Mouse (Mus musculus): ENCODE data around the gene Hsd3b1.
"Not testable (repeated sequence)": the region's sequence is repeated elsewhere in the genome, so short reads cannot be mapped to it uniquely, and the experiment has no call there.

The Hsd3b1 gene

GRCm38 (mm10) chr3:98859576-98859975 is at the start of gene Hsd3b1:
TSS of gene Hsd3b1 (minus strand) at chr3:98859794.
- DNase-seq (ENCODE audit: low spot score), result no peak

- no peak for DNase-seq (ENCODE audit: low spot score)
These were observed 38.0 kb upstream of the Hsd3b1 start for GRCm38 (mm10) chr3:98897606-98898005.

DNA sequence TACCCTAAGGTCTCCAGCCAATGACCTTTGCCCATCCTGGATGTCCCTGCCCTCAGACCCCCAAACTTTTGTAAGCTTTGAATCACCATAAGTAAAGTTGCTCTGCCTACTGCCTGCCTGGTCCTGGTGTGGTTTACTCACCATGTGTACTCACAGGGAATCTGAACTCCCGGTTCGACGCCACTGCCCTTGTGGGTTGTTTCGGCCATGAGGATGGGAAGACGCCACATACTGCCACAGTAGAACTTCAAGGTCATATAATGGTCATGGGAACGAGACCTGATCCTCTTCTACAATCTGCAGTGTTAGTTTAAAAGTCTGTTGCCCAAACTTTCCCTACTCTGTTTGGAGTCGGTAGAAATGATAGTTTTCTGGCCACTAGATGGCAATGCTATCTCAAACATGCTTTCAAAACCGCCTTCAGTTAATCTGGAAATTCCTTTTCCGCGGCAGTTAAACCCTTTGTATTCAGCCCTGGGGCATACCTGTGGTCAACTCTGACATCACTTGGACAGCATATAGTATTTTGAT is 35.5 kb upstream of the Hsd3b1 start:
- DNase-seq (ENCODE audit: low spot score), result no peak

DNA sequence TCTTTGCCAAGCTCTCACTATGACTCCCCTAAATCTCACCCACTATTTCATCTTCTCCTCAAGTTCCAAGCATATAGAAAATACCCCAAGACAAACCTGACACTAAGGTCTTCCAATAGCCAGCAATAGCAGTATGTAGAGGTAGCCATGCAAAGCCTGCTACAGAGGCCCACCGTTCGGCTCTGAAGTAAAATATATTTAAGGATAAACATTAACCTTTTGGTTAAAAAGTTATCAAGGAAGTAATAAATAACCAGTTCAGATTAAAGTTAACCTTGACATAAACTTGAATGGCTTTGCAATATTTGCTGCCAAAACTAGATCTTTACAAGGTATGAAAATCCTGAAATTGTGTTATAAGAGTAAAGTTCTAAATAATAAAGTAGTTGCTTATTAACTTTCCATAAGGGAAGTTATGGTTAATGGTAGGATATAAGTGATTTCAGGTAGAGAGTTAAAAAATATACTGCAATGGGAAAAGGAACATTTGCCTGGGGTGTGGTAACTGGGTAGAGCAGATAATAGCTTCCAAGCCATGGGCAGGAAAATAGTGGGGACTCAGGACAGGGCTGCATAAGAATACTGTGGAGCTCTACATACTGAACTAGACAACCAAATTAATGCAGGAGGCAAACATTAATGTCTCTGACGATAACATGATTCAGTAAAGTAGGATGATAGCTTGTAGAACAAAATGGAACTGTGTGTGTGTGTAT is 33.6 kb upstream of the Hsd3b1 start, which contains the start of gene Hao2:
Hao2 (minus strand) TSS at position 183 of the 716 bp plus-strand sequence.
- DNase-seq (ENCODE audit: low spot score), result no peak

DNA sequence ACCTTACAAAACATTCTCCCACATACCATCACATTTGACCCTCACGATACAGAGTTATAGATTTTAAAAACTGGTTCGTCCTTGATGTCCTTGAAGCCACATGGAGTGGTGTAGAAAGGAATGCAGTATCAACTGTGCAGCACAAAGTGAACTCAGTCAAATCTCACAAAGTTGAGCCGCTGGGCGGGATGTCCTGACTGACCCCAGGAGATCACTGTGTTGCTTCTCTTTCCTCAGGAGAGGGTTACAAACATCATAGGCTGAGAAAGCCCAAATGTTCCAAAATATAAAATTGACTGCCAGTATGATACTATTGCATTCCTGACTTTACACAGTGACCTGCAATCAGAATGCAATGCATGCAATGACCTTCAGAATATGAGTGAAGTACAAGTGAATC is 30.8 kb upstream of the Hsd3b1 start:
- DNase-seq (ENCODE audit: low spot score), result no peak

GRCm38 (mm10) chr3:98888206-98888605 is 28.6 kb upstream of the Hsd3b1 start:
- no peak for DNase-seq (ENCODE audit: low spot score)

- DNase-seq (ENCODE audit: low spot score), result no peak
These were observed 21.2 kb upstream of the Hsd3b1 start for GRCm38 (mm10) chr3:98880831-98881230.

GRCm38 (mm10) chr3:98880216-98880615 is 20.6 kb upstream of the Hsd3b1 start:
- no peak for DNase-seq (ENCODE audit: low spot score)

- DNase-seq (ENCODE audit: low spot score), result no peak
These were observed 8.6 kb upstream of the Hsd3b1 start for GRCm38 (mm10) chr3:98868219-98868618.

GRCm38 (mm10) chr3:98862800-98863199 is 3.2 kb upstream of the Hsd3b1 start:
- DNase-seq (ENCODE audit: low spot score), result no peak

DNA sequence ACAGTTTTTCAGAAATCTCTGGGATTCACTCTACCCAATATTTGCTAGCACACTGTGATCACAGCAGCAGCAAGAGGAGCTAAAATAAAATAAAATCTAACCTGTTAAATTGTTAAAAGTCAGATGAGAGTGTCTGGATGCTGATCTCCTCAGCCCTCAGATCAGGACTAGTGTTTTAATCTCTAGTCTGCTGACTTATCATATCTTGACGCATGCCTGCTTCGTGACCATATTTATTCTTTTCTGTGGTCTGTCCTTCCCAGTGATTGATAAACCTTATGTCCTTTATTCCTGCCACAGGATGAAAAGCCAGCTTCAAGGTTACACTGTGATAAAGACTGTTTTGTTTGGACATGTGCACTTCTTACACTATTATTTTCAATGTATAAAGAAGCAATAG is 1.5 kb downstream of the Hsd3b1 start:
- DNase-seq (ENCODE audit: low spot score), result no peak

DNA sequence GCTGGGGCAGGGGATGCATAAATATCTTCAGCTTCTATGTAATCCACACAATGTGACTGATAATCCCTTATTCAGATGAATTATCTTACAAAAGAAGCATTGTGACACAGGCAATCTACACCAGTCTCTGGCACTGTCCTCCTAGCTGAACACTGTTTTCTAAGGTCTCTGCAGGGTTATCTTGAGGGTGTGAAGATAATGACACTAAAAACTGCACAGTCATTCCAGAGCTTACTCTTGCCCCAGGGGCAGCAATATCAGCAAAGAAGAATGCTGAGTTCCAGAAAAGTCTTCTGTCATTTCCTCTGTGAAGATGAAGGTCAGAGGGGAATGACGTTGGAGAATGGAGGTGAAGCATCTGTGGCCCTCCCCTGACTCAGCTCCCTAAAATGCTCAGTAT is 2.7 kb downstream of the Hsd3b1 start:
- DNase-seq (ENCODE audit: low spot score), result no peak

DNA sequence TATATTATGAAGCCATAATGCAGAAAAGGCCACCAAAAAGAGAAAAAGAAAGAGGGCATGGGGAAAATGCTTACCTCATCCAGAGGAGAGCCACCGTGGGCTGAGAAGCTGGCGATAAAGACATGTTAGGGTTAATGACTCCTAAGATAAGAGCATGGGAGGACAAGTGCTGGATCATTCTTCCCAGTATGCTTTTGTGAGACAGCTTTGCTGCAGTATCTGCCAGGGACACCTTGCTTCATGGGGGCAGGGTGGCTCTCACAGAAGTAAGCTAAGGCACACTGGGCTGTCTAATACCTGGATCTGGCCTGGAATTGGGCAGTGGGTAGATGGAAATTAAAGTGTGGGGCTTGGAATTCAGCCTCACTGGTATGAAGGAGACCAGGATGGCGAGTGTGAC is 4.4 kb downstream of the Hsd3b1 start:
- DNase-seq (ENCODE audit: low spot score), result no peak

GRCm38 (mm10) chr3:98853685-98854084 is 5.9 kb downstream of the Hsd3b1 start:
- no peak for DNase-seq (ENCODE audit: low spot score)

- no peak for DNase-seq (ENCODE audit: low spot score)
These were observed 6.5 kb downstream of the Hsd3b1 start for GRCm38 (mm10) chr3:98853051-98853450.

GRCm38 (mm10) chr3:98852631-98853030 is 7.0 kb downstream of the Hsd3b1 start:
- no peak for DNase-seq (ENCODE audit: low spot score)

DNA sequence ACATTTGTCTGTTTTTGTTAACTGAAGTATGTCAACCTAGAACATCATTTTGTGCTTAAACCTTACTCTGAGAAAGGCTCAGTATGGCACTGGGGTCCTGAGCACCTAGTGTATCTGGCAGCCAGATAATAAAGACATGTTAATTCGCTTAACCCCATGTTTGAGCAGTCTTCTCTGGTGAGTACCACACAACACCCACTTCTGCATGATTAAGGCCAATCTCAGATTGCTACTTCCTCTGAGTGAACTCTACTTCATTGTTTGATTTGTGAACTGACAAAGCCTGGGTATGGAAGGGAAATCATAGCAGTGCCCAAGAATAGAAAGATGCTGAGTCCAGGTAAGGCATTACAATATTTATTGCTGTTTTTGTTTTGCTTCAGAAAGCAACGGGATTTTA is 7.7 kb downstream of the Hsd3b1 start:
- DNase-seq (ENCODE audit: low spot score), result no peak

GRCm38 (mm10) chr3:98850262-98850661 is 9.3 kb downstream of the Hsd3b1 start:
- no peak for DNase-seq (ENCODE audit: low spot score)

DNA sequence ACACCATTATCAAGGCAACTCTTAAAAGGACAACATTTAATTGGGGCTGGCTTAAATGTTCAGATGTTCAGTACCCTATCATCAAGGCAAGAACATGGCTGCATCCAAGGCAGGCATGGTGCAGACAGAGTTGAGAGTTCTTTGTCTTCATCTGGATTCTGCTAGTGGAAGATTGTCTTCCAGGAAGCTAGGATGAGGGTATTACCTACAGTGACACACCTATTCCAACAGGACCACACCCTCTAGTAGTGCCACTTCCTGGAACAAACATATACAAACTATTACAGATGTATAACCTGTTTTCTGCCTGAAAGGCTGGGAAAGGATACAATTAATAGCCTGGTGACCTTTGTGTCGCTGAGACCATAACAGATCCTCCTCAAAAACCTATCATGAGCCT is 10.7 kb downstream of the Hsd3b1 start:
- no peak for DNase-seq (ENCODE audit: low spot score)

GRCm38 (mm10) chr3:98814101-98814670 is 45.4 kb downstream of the Hsd3b1 start, which contains the start of gene Hsd3b6:
TSS of gene Hsd3b6 (minus strand) at chr3:98814443.
- no peak for DNase-seq (ENCODE audit: low spot score)

- DNase-seq (ENCODE audit: low spot score), result not testable (repeated sequence)
These were observed 46.9 kb downstream of the Hsd3b1 start for GRCm38 (mm10) chr3:98812653-98813052.

GRCm38 (mm10) chr3:98805032-98805431 is 54.6 kb downstream of the Hsd3b1 start:
- DNase-seq (ENCODE audit: low spot score), result not testable (repeated sequence)
